Mouse (Mus musculus): ENCODE results near the gene Tmc8. TPM values are rescaled to one million over a fixed set of nuclear protein-coding genes. Genes with fewer than 3 reads are reported as not detected.

Gene Tmc8
- total RNA-seq, 1 experiment: 3.9 TPM

DNA sequence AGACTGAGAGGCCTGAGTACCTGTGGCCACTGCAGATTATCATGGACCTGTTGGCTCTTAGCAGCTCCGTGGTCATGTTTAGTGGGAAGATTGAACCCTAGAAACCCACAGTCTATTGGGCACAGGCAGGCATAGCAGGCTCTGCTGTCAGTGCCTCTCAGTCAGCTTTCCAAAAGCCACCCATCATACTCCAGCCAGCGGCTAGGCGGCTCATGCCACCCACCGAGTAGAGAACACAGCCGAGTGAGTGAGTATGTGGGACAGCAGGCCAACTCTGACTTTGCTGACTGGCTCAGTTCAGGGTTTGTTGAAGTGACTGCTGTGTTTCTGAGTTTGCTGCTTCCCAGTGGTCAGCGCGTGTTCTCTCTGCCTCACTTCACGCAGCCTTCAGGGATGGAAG is 39.6 kb upstream of the Tmc8 start:
- Histone ChIP-seq H3K27ac (ENCODE audit: insufficient read depth, low read depth, low read length, poor library complexity, severe bottlenecking) (no peak overlapping the region), H3K9ac (ENCODE audit: insufficient read depth, low read depth, low read length, poor library complexity, severe bottlenecking) (no peak overlapping the region), H3K9me3 (ENCODE audit: control insufficient read depth, insufficient read depth, low read depth, low read length) (no peaks in the 10 kb centered on the region), H3K4me1 (ENCODE audit: control insufficient read depth in 2 of 2, insufficient read depth in 2 of 2, low read length in 2 of 2, poor library complexity in 1 of 2) (no peaks in the 10 kb centered on the region), H3K36me3 (ENCODE audit: control insufficient read depth, insufficient read depth, low read length, poor library complexity, severe bottlenecking) (peaks cover 39% of the 10 kb centered on the region; the same call in 1 of the 2 replicates), H3K4me3 (ENCODE audit: insufficient read depth in 1 of 2, low read depth in 1 of 2, low read length in 2 of 2, poor library complexity in 1 of 2, severe bottlenecking in 1 of 2) (no peak overlapping the region)
- DNase-seq (ENCODE audit: low read depth, low spot score): no peak
- no peak for TF ChIP-seq CHD2 (IDR thresholded peaks at IDR 0.05; ENCODE audit: low read depth, low read length)
- no peak for TF ChIP-seq HCFC1 (IDR thresholded peaks at IDR 0.05; ENCODE audit: borderline replicate concordance, insufficient read depth, low read length)
- no peak for TF ChIP-seq ZC3H11A (IDR thresholded peaks at IDR 0.05; ENCODE audit: borderline replicate concordance, low read depth, low read length)
- no peak for TF ChIP-seq MAFK (IDR thresholded peaks at IDR 0.05; ENCODE audit: insufficient read depth, low read depth, low read length)
- TF ChIP-seq ZNF384 (IDR thresholded peaks at IDR 0.05; ENCODE audit: low read depth, low read length): no peak
- in situ Hi-C loops (cut with MboI; ENCODE audit: low sequenced_read_pairs in 2 of 2, unreplicated experiment in 2 of 2): no loop called here

DNA sequence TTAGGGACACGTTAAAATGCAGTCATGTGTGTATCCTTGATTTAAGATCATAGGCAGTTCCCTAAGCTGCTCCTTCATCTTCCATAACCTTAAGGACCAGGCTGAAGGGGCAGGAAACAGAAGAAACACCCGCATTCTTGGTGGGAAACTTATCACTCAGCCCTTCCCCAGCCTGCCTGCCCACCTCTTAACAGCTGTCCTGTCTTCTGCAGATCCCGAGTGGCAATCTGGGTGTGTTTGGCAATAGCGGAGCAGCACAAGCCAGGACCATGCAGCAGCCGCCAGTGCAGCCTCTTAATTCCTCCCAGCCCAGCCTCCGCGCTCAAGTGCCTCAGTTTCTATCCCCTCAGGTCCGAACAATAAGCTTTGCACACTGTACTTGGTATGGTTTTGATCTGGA is 39.2 kb upstream of the Tmc8 start:
- Histone ChIP-seq H3K4me3 (ENCODE audit: insufficient read depth in 1 of 2, low read depth in 1 of 2, low read length in 2 of 2, poor library complexity in 1 of 2, severe bottlenecking in 1 of 2) (no peak overlapping the region), H3K36me3 (ENCODE audit: control insufficient read depth, insufficient read depth, low read length, poor library complexity, severe bottlenecking) (peaks cover 42% of the 10 kb centered on the region; the same call in 1 of the 2 replicates), H3K9ac (ENCODE audit: insufficient read depth, low read depth, low read length, poor library complexity, severe bottlenecking) (no peak overlapping the region), H3K4me1 (ENCODE audit: control insufficient read depth in 2 of 2, insufficient read depth in 2 of 2, low read length in 2 of 2, poor library complexity in 1 of 2) (no peaks in the 10 kb centered on the region), H3K27ac (ENCODE audit: insufficient read depth, low read depth, low read length, poor library complexity, severe bottlenecking) (no peak overlapping the region), H3K9me3 (ENCODE audit: control insufficient read depth, insufficient read depth, low read depth, low read length) (no peaks in the 10 kb centered on the region)
- TF ChIP-seq HCFC1 (IDR thresholded peaks at IDR 0.05; ENCODE audit: borderline replicate concordance, insufficient read depth, low read length) (no peak), CHD2 (IDR thresholded peaks at IDR 0.05; ENCODE audit: low read depth, low read length) (no peak), MAFK (IDR thresholded peaks at IDR 0.05; ENCODE audit: insufficient read depth, low read depth, low read length) (no peak), ZC3H11A (IDR thresholded peaks at IDR 0.05; ENCODE audit: borderline replicate concordance, low read depth, low read length) (no peak), ZNF384 (IDR thresholded peaks at IDR 0.05; ENCODE audit: low read depth, low read length) (no peak)
- in situ Hi-C loops (cut with MboI; ENCODE audit: low sequenced_read_pairs in 2 of 2, unreplicated experiment in 2 of 2): no loop called here
- no peak for DNase-seq (ENCODE audit: low read depth, low spot score)

DNA sequence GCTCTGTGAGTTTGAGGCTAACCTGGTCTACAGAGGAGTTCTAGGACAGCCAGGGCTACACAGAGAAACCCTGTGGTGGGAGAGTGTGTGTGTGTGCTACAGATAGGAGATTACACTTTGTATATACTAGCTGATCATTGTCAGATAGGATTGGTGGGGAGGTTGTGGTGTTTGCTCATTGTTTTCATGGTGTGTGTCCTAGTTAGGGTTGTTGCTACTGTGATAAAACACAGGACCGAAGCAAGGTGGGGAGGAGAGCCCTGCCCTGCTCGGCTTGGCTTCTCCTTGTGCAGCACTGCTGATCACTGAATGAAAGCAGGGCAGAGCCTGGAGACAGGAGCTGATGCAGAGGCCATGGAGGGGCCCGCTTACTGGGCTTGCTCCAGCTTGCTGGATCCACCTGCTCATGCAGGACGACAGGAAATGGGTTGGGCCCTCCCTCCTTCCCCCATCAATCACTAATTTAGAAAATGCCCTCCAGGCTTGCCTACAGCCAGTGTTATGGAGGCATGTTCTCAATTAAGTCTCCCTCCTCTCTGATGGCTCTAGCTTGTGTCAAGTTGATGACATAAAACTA is 38.3 kb upstream of the Tmc8 start:
- H3K36me3 ChIP-seq (ENCODE audit: control insufficient read depth, insufficient read depth, low read length, poor library complexity, severe bottlenecking): peaks cover 45% of the 10 kb centered on the region; the same call in 1 of the 2 replicates
- no peak overlapping the region for H3K27ac ChIP-seq (ENCODE audit: insufficient read depth, low read depth, low read length, poor library complexity, severe bottlenecking)

DNA sequence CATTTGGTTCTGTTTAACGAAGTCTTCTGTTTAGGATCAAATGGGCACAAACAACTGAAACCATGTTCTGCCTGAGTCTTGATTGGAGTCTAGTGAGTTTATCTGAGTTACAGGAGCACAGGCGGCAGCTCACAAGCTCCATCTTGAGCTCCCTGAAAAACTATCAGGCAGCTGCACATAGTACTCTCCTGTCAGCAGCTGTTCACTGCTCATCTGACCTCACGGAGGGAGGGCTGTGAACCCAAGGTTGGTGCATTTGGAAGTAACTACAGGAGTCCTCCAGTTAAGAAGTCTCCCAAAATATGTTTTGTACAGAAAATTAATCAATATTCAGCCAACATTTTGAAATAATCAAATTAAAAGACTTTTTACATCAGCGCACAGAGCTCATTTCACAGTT is 33.2 kb upstream of the Tmc8 start:
- peaks cover 0 to 4% of the 10 kb centered on the region in 2 experiments; a peak in 1 of 4 replicates for H3K4me1 ChIP-seq (ENCODE audit: control insufficient read depth in 2 of 2, insufficient read depth in 2 of 2, low read length in 2 of 2, poor library complexity in 1 of 2)
- no peak overlapping the region for H3K27ac ChIP-seq (ENCODE audit: insufficient read depth, low read depth, low read length, poor library complexity, severe bottlenecking)
- no peak for DNase-seq (ENCODE audit: low read depth, low spot score)
- in situ Hi-C loops (cut with MboI; ENCODE audit: low sequenced_read_pairs in 2 of 2, unreplicated experiment in 2 of 2): no loop called here
- no peak for TF ChIP-seq ZC3H11A (IDR thresholded peaks at IDR 0.05; ENCODE audit: borderline replicate concordance, low read depth, low read length)
- no peak for TF ChIP-seq MAFK (IDR thresholded peaks at IDR 0.05; ENCODE audit: insufficient read depth, low read depth, low read length)
- TF ChIP-seq ZNF384 (IDR thresholded peaks at IDR 0.05; ENCODE audit: low read depth, low read length): no peak
- TF ChIP-seq HCFC1 (IDR thresholded peaks at IDR 0.05; ENCODE audit: borderline replicate concordance, insufficient read depth, low read length): no peak
- TF ChIP-seq CHD2 (IDR thresholded peaks at IDR 0.05; ENCODE audit: low read depth, low read length): no peak
- no peaks in the 10 kb centered on the region for H3K9me3 ChIP-seq (ENCODE audit: control insufficient read depth, insufficient read depth, low read depth, low read length)
- H3K36me3 ChIP-seq (ENCODE audit: control insufficient read depth, insufficient read depth, low read length, poor library complexity, severe bottlenecking): peaks cover 32% of the 10 kb centered on the region
- no peak overlapping the region for H3K9ac ChIP-seq (ENCODE audit: insufficient read depth, low read depth, low read length, poor library complexity, severe bottlenecking)
- H3K4me3 ChIP-seq (ENCODE audit: insufficient read depth in 1 of 2, low read depth in 1 of 2, low read length in 2 of 2, poor library complexity in 1 of 2, severe bottlenecking in 1 of 2): no peak overlapping the region

More for the DNA sequence above, 38.3 kb upstream of the Tmc8 start:
- Histone ChIP-seq H3K4me1 (ENCODE audit: control insufficient read depth in 2 of 2, insufficient read depth in 2 of 2, low read length in 2 of 2, poor library complexity in 1 of 2) (peaks cover 0 to 4% of the 10 kb centered on the region in 2 experiments; a peak in 1 of 4 replicates), H3K9ac (ENCODE audit: insufficient read depth, low read depth, low read length, poor library complexity, severe bottlenecking) (no peak overlapping the region), H3K4me3 (ENCODE audit: insufficient read depth in 1 of 2, low read depth in 1 of 2, low read length in 2 of 2, poor library complexity in 1 of 2, severe bottlenecking in 1 of 2) (no peak overlapping the region), H3K9me3 (ENCODE audit: control insufficient read depth, insufficient read depth, low read depth, low read length) (no peaks in the 10 kb centered on the region)
- in situ Hi-C loops (cut with MboI; ENCODE audit: low sequenced_read_pairs in 2 of 2, unreplicated experiment in 2 of 2): no loop called here
- TF ChIP-seq ZC3H11A (IDR thresholded peaks at IDR 0.05; ENCODE audit: borderline replicate concordance, low read depth, low read length) (no peak), ZNF384 (IDR thresholded peaks at IDR 0.05; ENCODE audit: low read depth, low read length) (no peak), CHD2 (IDR thresholded peaks at IDR 0.05; ENCODE audit: low read depth, low read length) (no peak), HCFC1 (IDR thresholded peaks at IDR 0.05; ENCODE audit: borderline replicate concordance, insufficient read depth, low read length) (no peak), MAFK (IDR thresholded peaks at IDR 0.05; ENCODE audit: insufficient read depth, low read depth, low read length) (no peak)
- no peak for DNase-seq (ENCODE audit: low read depth, low spot score)
